Mouse (Mus musculus) kidney, postnatal 0 days (tissue): ENCODE results near the gene Wnt10b. TPM values are rescaled to one million over a fixed set of nuclear protein-coding genes. Genes with fewer than 3 reads are reported as not detected.

Source experiments
- ATAC-seq: fragments of 200-750 bp; cut with Nextera tagmentation; replicated peaks from 2 replicates; pipeline ENCODE4 v1.8.0; 2017; ENCODE audit warnings: low read depth, moderate number of reproducible peaks, moderate TSS enrichment, moderate library complexity; ENCODE audit not compliant: low FRiP score
- DNase-seq: peaks from one replicate; pipeline ENCODE4 v3.0.0-alpha.2; 2016; ENCODE audit warnings: low spot score
- H3K27ac ChIP-seq: fragments of 300-500 bp; sonication (generic); 2 replicates; pipeline ENCODE4 v1.5.1; 2014; ENCODE audit warnings: mild to moderate bottlenecking
- H3K27me3 ChIP-seq: fragments of 300-500 bp; sonication (generic); 2 replicates; pipeline ENCODE4 v1.6.1; 2014; ENCODE audit warnings: low read length, mixed read lengths; ENCODE audit not compliant: insufficient read depth
- H3K36me3 ChIP-seq: fragments of 300-500 bp; sonication (generic); 2 replicates; pipeline ENCODE4 v1.6.1; 2014; ENCODE audit warnings: low read length, mixed read lengths; ENCODE audit not compliant: insufficient read depth
- H3K4me1 ChIP-seq: fragments of 300-500 bp; sonication (generic); replicated peaks from 2 replicates; pipeline ENCODE4 v1.6.1; 2014; ENCODE audit warnings: antibody characterized with exemption, low read length, mixed read lengths; ENCODE audit not compliant: insufficient read depth
- H3K4me2 ChIP-seq: fragments of 300-500 bp; sonication (generic); 2 replicates; pipeline ENCODE4 v1.6.1; 2014; ENCODE audit warnings: mild to moderate bottlenecking, low read length, moderate library complexity, mixed read lengths
- H3K4me3 ChIP-seq: fragments of 300-500 bp; sonication (generic); replicated peaks from 2 replicates; pipeline ENCODE4 v1.5.1; 2014; ENCODE audit warnings: low read depth, low read length
- H3K9ac ChIP-seq: fragments of 300-500 bp; sonication (generic); 2 replicates; pipeline ENCODE4 v1.6.1; 2014; ENCODE audit warnings: low read depth, low read length
- H3K9me3 ChIP-seq: fragments of 300-500 bp; sonication (generic); replicated peaks from 2 replicates; pipeline ENCODE4 v1.6.1; 2016; ENCODE audit warnings: low read length, inconsistent platforms, mixed read lengths
- CTCF ChIP-seq: IDR thresholded peaks from 2 replicates; pipeline ENCODE4 v1.5.1; 2016; ENCODE audit warnings: antibody characterized with exemption, low read depth, mild to moderate bottlenecking, moderate library complexity
- WGBS: fragments of 180-500 bp; shearing (Covaris S2); extraction: QIAGEN DNeasy Blood & Tissue Kit; methylation state at CpG from one replicate; pipeline ENCODE4 v1.1.7; 2014; 5-methylcytosine and 5-hydroxymethylcytosine counted together
- polyA plus RNA-seq: library from polyadenylated mRNA; unstranded; fragments of >200 nt; fragmentation: Nextera tagmentation; extraction: Ambion mirVana; gene quantifications from 2 replicates; pipeline ENCODE4 v1.2.1, GENCODE M21; 2015

Gene Wnt10b
- polyA plus RNA-seq, 1 experiment from 2014 or later, result not detected

DNA sequence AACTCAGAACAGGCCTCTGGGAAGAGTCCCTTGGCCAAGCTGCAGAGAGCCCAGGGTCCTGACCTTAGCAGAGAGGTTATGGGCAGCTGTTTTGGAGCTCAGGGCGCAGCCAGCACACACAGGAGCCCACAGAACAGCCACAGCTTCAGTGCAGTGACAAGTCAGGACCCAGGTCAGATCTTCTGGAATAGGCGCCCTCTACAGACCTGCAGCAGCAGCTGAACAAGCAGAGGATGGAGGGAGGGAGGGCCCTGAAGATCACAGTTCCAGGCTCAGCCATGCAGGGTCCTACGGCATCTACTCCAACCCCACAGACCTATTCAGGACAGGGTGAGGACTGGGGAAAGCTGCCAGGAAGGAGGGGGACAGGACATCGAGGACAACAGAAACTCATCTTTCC is 39.2 kb downstream of the Wnt10b start:
- H3K27me3 ChIP-seq, result no peaks in the 10 kb centered on the region
- no peaks in the 10 kb centered on the region for H3K4me1 ChIP-seq
- peaks cover 31% of the 10 kb centered on the region for H3K36me3 ChIP-seq
- no peak overlapping the region for H3K4me2 ChIP-seq
- ATAC-seq (no peak), DNase-seq (no peak)
- 71% methylated on average over 4 of the region's 4 CpGs for WGBS
- H3K4me3 ChIP-seq, result no peak overlapping the region
- H3K9me3 ChIP-seq, result no peaks in the 10 kb centered on the region
- 0 out of 2 replicates have a peak, but pooled peaks have one; percentile 17 for TF ChIP-seq CTCF
- H3K27ac ChIP-seq, result no peak overlapping the region
- H3K9ac ChIP-seq, result no peak overlapping the region

DNA sequence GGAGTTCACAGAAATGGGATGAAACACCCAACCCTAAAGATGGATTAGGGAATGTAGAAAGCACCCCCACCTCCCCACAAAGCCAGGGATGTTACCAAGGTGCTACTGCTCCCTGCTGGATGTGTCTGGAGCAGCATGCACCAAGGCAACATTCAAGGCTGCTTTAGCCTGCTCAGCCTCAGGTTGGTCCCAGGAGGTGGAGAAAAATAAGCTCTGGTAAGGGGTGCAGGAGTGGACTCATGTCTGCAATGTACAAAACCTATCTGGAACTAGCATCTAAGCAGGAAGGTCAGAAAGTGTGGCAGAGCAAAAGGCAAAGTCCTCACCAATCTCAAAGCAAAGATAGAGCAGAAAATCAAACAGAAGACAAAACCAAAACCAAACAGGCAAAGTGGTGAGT is 40.1 kb downstream of the Wnt10b start:
- H3K4me2 ChIP-seq, result no peak overlapping the region
- no peaks in the 10 kb centered on the region for H3K27me3 ChIP-seq
- H3K27ac ChIP-seq, result no peak overlapping the region
- no peaks in the 10 kb centered on the region for H3K4me1 ChIP-seq
- no peak overlapping the region for H3K9ac ChIP-seq
- H3K4me3 ChIP-seq, result no peak overlapping the region
- peak; percentile 69 for TF ChIP-seq CTCF
- peaks cover 31% of the 10 kb centered on the region for H3K36me3 ChIP-seq
- DNase-seq (no peak), ATAC-seq (no peak)
- no peaks in the 10 kb centered on the region for H3K9me3 ChIP-seq

DNA sequence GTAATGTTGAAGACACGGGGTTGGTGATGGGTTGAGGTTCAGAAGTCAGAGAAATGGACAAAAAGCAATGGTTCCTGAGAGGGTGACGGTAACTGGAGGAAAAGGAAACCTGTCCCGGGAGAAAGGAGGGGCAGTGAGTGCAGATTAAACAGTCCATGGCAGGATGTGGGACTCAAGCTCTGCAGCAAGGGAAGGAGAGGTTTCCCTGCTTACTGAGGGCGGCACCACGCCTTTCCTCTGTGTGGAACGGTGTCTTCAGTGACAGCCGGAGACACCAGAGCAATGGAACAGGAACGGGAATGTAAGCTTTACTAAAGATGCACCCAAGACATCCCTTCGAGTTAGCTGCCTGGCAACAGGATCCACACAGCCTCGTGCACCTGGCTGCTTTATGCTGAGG is 41.4 kb downstream of the Wnt10b start:
- no peak for TF ChIP-seq CTCF
- Histone ChIP-seq H3K9me3 (no peaks in the 10 kb centered on the region), H3K27ac (no peak overlapping the region), H3K4me3 (no peak overlapping the region), H3K4me1 (no peaks in the 10 kb centered on the region), H3K9ac (no peak overlapping the region), H3K27me3 (no peaks in the 10 kb centered on the region), H3K36me3 (peaks cover 31% of the 10 kb centered on the region), H3K4me2 (no peak overlapping the region)
- 83% methylated on average over 10 of the region's 10 CpGs for WGBS
- ATAC-seq, result no peak
- no peak for DNase-seq

DNA sequence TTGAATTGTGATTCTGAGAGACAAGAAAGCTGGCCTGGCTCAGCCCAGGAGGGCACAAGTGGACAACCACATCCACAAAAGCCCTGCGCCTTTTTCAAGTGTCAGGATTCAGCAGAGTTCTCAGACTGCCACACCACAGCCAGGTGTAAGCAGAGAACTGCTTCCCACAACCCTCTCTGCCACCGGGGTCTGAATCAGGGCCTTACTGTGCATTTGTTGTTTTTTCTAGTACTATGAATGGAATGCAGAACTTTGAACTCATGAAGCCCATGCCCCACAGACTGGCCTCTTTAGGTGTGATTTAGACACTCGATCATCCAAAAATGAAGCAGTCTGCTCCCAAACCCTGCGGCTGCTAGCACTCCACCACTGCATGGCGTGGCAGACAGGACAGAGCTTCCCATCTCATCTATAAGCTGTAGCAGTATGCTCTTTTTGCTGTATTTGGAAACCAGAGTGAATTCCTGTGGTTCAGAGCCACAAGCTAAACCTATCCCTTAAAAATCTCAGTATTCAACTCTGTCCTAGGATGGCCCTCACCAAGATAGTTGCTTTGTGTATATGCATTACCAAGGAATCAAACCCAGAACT is 43.9 kb downstream of the Wnt10b start:
- DNase-seq (no peak), ATAC-seq (no peak)
- no peaks in the 10 kb centered on the region for H3K4me1 ChIP-seq
- H3K9me3 ChIP-seq, result no peaks in the 10 kb centered on the region
- H3K27ac ChIP-seq, result no peak overlapping the region
- no peak overlapping the region for H3K9ac ChIP-seq
- 70% methylated on average over 5 of the region's 5 CpGs for WGBS
- H3K4me3 ChIP-seq, result no peak overlapping the region
- no peak overlapping the region for H3K4me2 ChIP-seq
- no peaks in the 10 kb centered on the region for H3K27me3 ChIP-seq
- no peak for TF ChIP-seq CTCF
- H3K36me3 ChIP-seq, result peaks cover 11% of the 10 kb centered on the region

DNA sequence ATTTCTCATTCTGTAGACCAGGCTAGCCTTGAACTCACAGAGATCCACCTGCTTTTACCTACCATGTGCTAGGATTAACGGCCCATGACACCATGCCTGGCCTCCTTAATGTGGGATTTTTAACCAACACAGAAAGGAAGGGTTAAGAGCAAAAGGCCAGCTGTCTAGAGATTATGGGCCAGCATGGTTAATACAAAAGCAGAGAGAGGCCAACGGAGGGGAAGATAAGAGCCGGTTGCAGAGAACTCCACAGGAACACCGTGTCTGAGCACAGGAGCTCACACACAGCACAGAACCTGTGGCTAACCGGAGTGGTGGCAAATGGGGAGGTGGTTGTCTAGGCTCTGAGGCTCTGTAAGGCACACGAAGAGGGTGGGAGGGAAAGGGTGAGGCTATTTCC is 44.6 kb downstream of the Wnt10b start:
- TF ChIP-seq CTCF, result no peak
- Histone ChIP-seq H3K4me2 (no peak overlapping the region), H3K36me3 (0 out of 2 replicates have a peak, but pooled peaks cover 6% of the 10 kb centered on the region), H3K4me1 (no peaks in the 10 kb centered on the region), H3K4me3 (no peak overlapping the region), H3K27ac (no peak overlapping the region), H3K9me3 (no peaks in the 10 kb centered on the region), H3K9ac (no peak overlapping the region), H3K27me3 (no peaks in the 10 kb centered on the region)
- WGBS, result 56% methylated on average over 6 of the region's 6 CpGs
- ATAC-seq, result no peak
- no peak for DNase-seq

DNA sequence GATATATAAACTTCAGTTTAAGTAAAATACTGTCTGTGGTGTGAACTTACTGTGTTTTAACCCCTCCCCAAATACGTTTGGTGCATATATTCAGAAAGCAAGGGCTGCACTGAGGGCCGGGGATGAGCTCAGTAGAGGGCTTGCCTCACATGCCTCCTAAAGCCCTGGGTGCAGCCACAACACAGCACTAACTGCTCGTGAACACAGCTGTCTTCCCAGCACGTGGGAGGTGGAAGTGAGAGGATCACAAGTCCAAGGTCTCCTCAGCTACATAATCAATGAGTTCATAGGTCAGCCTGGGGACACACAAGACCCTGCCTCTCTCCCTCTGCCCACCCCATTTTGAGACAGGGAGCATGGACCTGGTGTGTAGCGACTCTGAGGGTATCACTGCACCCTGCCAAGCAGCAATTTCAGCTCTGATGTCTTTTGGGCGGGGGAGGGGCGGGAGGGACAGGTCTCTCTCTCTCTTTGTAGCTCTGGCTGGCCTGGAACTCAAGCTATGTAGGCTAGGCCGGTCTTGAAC is 45.9 kb downstream of the Wnt10b start:
- no peak for ATAC-seq
- Histone ChIP-seq H3K4me3 (no peak overlapping the region), H3K4me2 (no peak overlapping the region), H3K36me3 (0 out of 2 replicates have a peak, but pooled peaks cover 6% of the 10 kb centered on the region), H3K9ac (no peak overlapping the region), H3K27me3 (no peaks in the 10 kb centered on the region), H3K27ac (no peak overlapping the region), H3K4me1 (peaks cover 6% of the 10 kb centered on the region; the same call in 1 of the 2 replicates), H3K9me3 (no peaks in the 10 kb centered on the region)
- DNase-seq, result no peak
- WGBS, result 54% methylated on average over 8 of the region's 8 CpGs
- no peak for TF ChIP-seq CTCF
